9 mouse cellular contexts compared by ENCODE assay signal in the genomic region with DNA sequence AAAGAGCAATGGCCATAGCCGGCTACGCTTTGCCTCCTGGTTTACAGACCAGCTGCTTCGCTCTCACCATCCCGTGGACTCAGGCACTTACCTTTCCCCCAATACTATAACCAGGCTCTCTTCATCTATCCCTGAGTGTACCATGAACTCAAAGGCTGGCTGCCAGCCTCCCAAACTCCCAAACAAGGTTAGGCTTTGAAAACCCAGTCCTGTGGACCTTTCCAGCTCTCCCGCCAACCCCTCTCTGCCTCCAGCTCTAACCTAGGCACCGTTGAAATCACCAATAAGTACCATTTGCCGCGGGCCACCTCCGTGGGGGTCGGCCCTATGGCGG. TPM values are rescaled to one million over a fixed set of nuclear protein-coding genes. Genes with fewer than 3 reads are reported as not detected.
DNase-seq lines count a peak whose midpoint lies in the region; ATAC-seq and TF ChIP-seq lines count a peak whose summit lies in the region.
"Had no signal": no experiment of that assay in that cellular context is flagged by ENCODE, and none has a peak within 500 bp of the region (broad histone marks: within the 10 kb centered on the region; RNA-seq: fewer than 3 reads in every experiment).

No protein-coding gene starts in this region.

- H3K4me3 ChIP-seq in spleen, adult 2 months (ENCODE audit: extremely low read depth, insufficient read depth, insufficient read length), result peak overlapping the region; percentile 82
- H3K4me3 ChIP-seq in limb, embryonic 13.5 days, result peak overlapping the region; percentile 99

- no peak for TF ChIP-seq CTCF in spleen, adult 2 months (IDR thresholded peaks at IDR 0.05; ENCODE audit: extremely low read depth, insufficient read depth, insufficient read length, insufficient replicate concordance)

- DNase-seq in adrenal gland, postnatal 10 days, result peak; percentile 42
- no peak for DNase-seq in adrenal gland, adult (ENCODE audit: inconsistent age in 2 of 2, low spot score in 1 of 2)
- no peak for DNase-seq in spleen, adult 2 months (ENCODE audit: low read depth in 1 of 2, low spot score in 2 of 2)
- no peak for DNase-seq in spleen, adult 12 weeks (ENCODE audit: low spot score)
- DNase-seq in right cerebral cortex, postnatal 4 days, result no peak
- no peak for DNase-seq in frontal cortex, postnatal 10 days (ENCODE audit: low spot score in 2 of 2)
- no peak for DNase-seq in embryo, embryonic 9.5 days (ENCODE audit: extremely low spot score)

- no peak for TF ChIP-seq POLR2A in spleen, adult 2 months (IDR thresholded peaks at IDR 0.05; ENCODE audit: low read depth, low read length)

- WGBS in spleen, adult 2 months, result under 1% methylated on average over 11 of the region's 11 CpGs
- WGBS in limb, embryonic 13.5 days, result 0% methylated on average over 11 of the region's 11 CpGs

- H3K36me3 ChIP-seq in spleen, adult 2 months (ENCODE audit: control insufficient read depth, insufficient read depth, low read length), result peaks cover 8% of the 10 kb centered on the region
- peaks cover 40% of the 10 kb centered on the region for H3K36me3 ChIP-seq in limb, embryonic 13.5 days

- H3K27me3 ChIP-seq in spleen, adult 2 months (ENCODE audit: control insufficient read depth, insufficient read depth, low read length), result no peaks in the 10 kb centered on the region
- H3K27me3 ChIP-seq in limb, embryonic 13.5 days, result no peaks in the 10 kb centered on the region

- no peak for ATAC-seq in limb, embryonic 13.5 days (ENCODE audit: low FRiP score, low read depth)

- peak overlapping the region; percentile 90; the same call in 1 of the 2 replicates for H3K27ac ChIP-seq in spleen, adult 2 months (ENCODE audit: insufficient read depth, low read length)
- peak overlapping the region; percentile 83; the same call in 1 of the 2 replicates for H3K27ac ChIP-seq in limb, embryonic 13.5 days

- H3K4me2 ChIP-seq in limb, embryonic 13.5 days (replicated peaks), result peak overlapping the region; percentile 99

- peaks cover 14% of the 10 kb centered on the region; the same call in 1 of the 2 replicates for H3K4me1 ChIP-seq in spleen, adult 2 months (ENCODE audit: control insufficient read depth, insufficient read depth, insufficient read length)
- H3K4me1 ChIP-seq in limb, embryonic 13.5 days, result peaks cover 50% of the 10 kb centered on the region

- peak overlapping the region; percentile 98 for H3K9ac ChIP-seq in limb, embryonic 13.5 days

- no peaks in the 10 kb centered on the region for H3K9me3 ChIP-seq in limb, embryonic 13.5 days

RNA-seq across cellular contexts. Expression of a gene that starts 1.5 kb away (rescaled TPM):
- total RNA-seq in adrenal gland, postnatal 10 days (2021), result 10 to 100 TPM; 59.2 to 60.8 TPM
- 56.2 and 71.0 TPM in 2 replicates for polyA plus RNA-seq in spleen, adult 2 months (2012; rRNA removed)
- 22.4 and 26.2 TPM in 2 replicates for polyA plus RNA-seq in limb, embryonic 13.5 days (2015; fragmentation: Nextera tagmentation; extraction: Ambion mirVana)

RNA-seq across cellular contexts. Expression of a gene that starts 15.7 kb away (rescaled TPM):
- under 1 TPM; 0.55 to 0.60 TPM for total RNA-seq in adrenal gland, postnatal 10 days (2021)
- 20.9 and 33.0 TPM in 2 replicates for polyA plus RNA-seq in spleen, adult 2 months (2012; rRNA removed)
- 0.36 and 0.73 TPM in 2 replicates for polyA plus RNA-seq in limb, embryonic 13.5 days (2015; fragmentation: Nextera tagmentation; extraction: Ambion mirVana)
- total RNA-seq: heart, postnatal 10 days had no signal

RNA-seq across cellular contexts. Expression of a gene that starts 16.0 kb away (rescaled TPM):
- total RNA-seq in adrenal gland, postnatal 10 days (2021), result 10 to 100 TPM; 54.7 to 56.2 TPM
- polyA plus RNA-seq in spleen, adult 2 months (2012; rRNA removed), result 94.7 and 143 TPM in 2 replicates
- 167 and 179 TPM in 2 replicates for polyA plus RNA-seq in limb, embryonic 13.5 days (2015; fragmentation: Nextera tagmentation; extraction: Ambion mirVana)

RNA-seq across cellular contexts. Expression of a gene that starts 42.9 kb away (rescaled TPM):
- 10 to 100 TPM; 29.6 to 58.3 TPM for total RNA-seq in adrenal gland, postnatal 10 days (2021)
- 102 and 186 TPM in 2 replicates for polyA plus RNA-seq in spleen, adult 2 months (2012; rRNA removed)
- 62.2 and 64.6 TPM in 2 replicates for polyA plus RNA-seq in limb, embryonic 13.5 days (2015; fragmentation: Nextera tagmentation; extraction: Ambion mirVana)

RNA-seq across cellular contexts. Expression of a gene that starts 43.8 kb away (rescaled TPM):
- under 1 TPM; 0.18 to 0.21 TPM for total RNA-seq in adrenal gland, postnatal 10 days (2021)
- 2.2 and 2.3 TPM in 2 replicates for polyA plus RNA-seq in spleen, adult 2 months (2012; rRNA removed)
- polyA plus RNA-seq in limb, embryonic 13.5 days (2015; fragmentation: Nextera tagmentation; extraction: Ambion mirVana), result 0.10 and 0.11 TPM in 2 replicates
- total RNA-seq: heart, postnatal 10 days had no signal

Comparison
In these comparisons a context has a peak if more than half of its experiments do, and no peak if none do; other contexts are left out.
1. RNA of a gene that starts 15.7 kb away (polyA plus RNA-seq): 20.9 to 33.0 TPM in spleen, adult 2 months; 0.36 to 0.73 TPM in limb, embryonic 13.5 days; every median in the first group is over 10 times any median in the second.